In genomic region chr13:56780746-56781469, GRCm38 (mm10) we compare ENCODE assay signal across 12 mouse cellular contexts. TPM values are rescaled to one million over a fixed set of nuclear protein-coding genes. Genes with fewer than 3 reads are reported as not detected.
DNase-seq lines count a peak whose midpoint lies in the region; ATAC-seq and TF ChIP-seq lines count a peak whose summit lies in the region.
"Had no signal": no experiment of that assay in that cellular context is flagged by ENCODE, and none has a peak within 500 bp of the region (broad histone marks: within the 10 kb centered on the region; RNA-seq: fewer than 3 reads in every experiment).

No protein-coding gene starts in this region.

- no peaks in the 10 kb centered on the region for H3K36me3 ChIP-seq in midbrain, embryonic 14.5 days (ENCODE audit: control insufficient read depth, insufficient read depth, low read length)

- H3K9me3 ChIP-seq in midbrain, embryonic 14.5 days (ENCODE audit: control insufficient read depth, low read length): no peaks in the 10 kb centered on the region

- no peaks in the 10 kb centered on the region for H3K27me3 ChIP-seq in midbrain, embryonic 14.5 days (ENCODE audit: control insufficient read depth, insufficient read depth, low read length)
- no peaks in the 10 kb centered on the region; the same call in 1 of the 2 replicates for H3K27me3 ChIP-seq in cerebellum, adult 2 months (ENCODE audit: control insufficient read depth, insufficient read depth, low read length)

- 47% methylated on average over 13 of the region's 13 CpGs for WGBS in midbrain, embryonic 14.5 days
- WGBS in cerebellum, adult 2 months: 53% methylated on average over 13 of the region's 13 CpGs

- peak; percentile 39; the same call in 1 of the 2 replicates for ATAC-seq in frontal cortex, adult (ENCODE audit: low TSS enrichment)
- ATAC-seq in midbrain, embryonic 14.5 days (ENCODE audit: low FRiP score, low TSS enrichment): no peak; the same call in 1 of the 2 replicates
- no peak for ATAC-seq in activated CD4-positive, CD25-positive, alpha-beta regulatory T cell, adult 4 months

- H3K4me3 ChIP-seq in midbrain, embryonic 14.5 days (replicated peaks; ENCODE audit: low read depth, low read length): no peak overlapping the region
- no peak overlapping the region for H3K4me3 ChIP-seq in cerebellum, adult 2 months (replicated peaks; ENCODE audit: insufficient read depth, low read depth, low read length)

- no peak for DNase-seq in frontal cortex, postnatal 10 days (ENCODE audit: low spot score in 2 of 2)
- peak; percentile 57 for DNase-seq in ES-CJ7 (ENCODE audit: low read depth, low spot score)
- DNase-seq in brain, embryonic 14.5 days (ENCODE audit: low read depth): peak; percentile 73
- peak; percentile 71 for DNase-seq in midbrain, embryonic 14.5 days
- no peak for DNase-seq in cerebellum, adult 2 months
- DNase-seq: cerebellum, postnatal 10 days; heart, adult 18-20 months; heart, postnatal 4 days; lung, postnatal 10 days had no signal

- H3K9ac ChIP-seq in midbrain, embryonic 14.5 days (replicated peaks; ENCODE audit: low read length): 0 out of 2 replicates have a peak overlapping the region, but pooled peaks have one; percentile 6

- H3K4me1 ChIP-seq in midbrain, embryonic 14.5 days (ENCODE audit: control insufficient read depth, insufficient read depth, low read length): peaks cover 22% of the 10 kb centered on the region
- no peaks in the 10 kb centered on the region for H3K4me1 ChIP-seq in cerebellum, adult 2 months (ENCODE audit: control insufficient read depth, insufficient read depth, low read length)

- no peak for TF ChIP-seq POLR2A in brain, embryonic 14.5 days (IDR thresholded peaks at IDR 0.05; ENCODE audit: borderline replicate concordance, extremely low read depth, insufficient read depth, insufficient read length, poor library complexity, severe bottlenecking)
- no peak for TF ChIP-seq POLR2A in cerebellum, adult 2 months (IDR thresholded peaks at IDR 0.05; ENCODE audit: borderline replicate concordance, insufficient read depth, low read length)

- H3K4me2 ChIP-seq in midbrain, embryonic 14.5 days (ENCODE audit: low read length): no peak overlapping the region

- H3K27ac ChIP-seq in midbrain, embryonic 14.5 days (replicated peaks; ENCODE audit: low read depth, low read length): peak overlapping the region; percentile 67
- H3K27ac ChIP-seq in cerebellum, adult 2 months (ENCODE audit: insufficient read depth, low read length): no peak overlapping the region; the same call in 1 of the 2 replicates

- no peak for TF ChIP-seq CTCF in brain, embryonic 14.5 days (IDR thresholded peaks at IDR 0.05; ENCODE audit: borderline replicate concordance, extremely low read depth, insufficient read depth, insufficient read length)
- no peak for TF ChIP-seq CTCF in cerebellum, adult 2 months (IDR thresholded peaks at IDR 0.05; ENCODE audit: borderline replicate concordance, insufficient read depth, low read depth, low read length)

RNA-seq across cellular contexts. Expression of gene Gm45623, which starts 27.3 kb away (rescaled TPM):
- 1.4 and 1.8 TPM in 2 replicates for polyA plus RNA-seq in brain, embryonic 14.5 days (2012; rRNA removed)
- polyA plus RNA-seq in midbrain, embryonic 14.5 days (2014; fragmentation: Nextera tagmentation; extraction: Ambion mirVana): 1.1 and 2.1 TPM in 2 replicates
- 1.3 and 1.6 TPM in 2 replicates for polyA plus RNA-seq in cerebellum, adult 2 months (2012; rRNA removed)
- polyA plus RNA-seq in activated CD4-positive, CD25-positive, alpha-beta regulatory T cell, adult 4 months (2017; shearing (Covaris generic)): not detected
- polyA plus RNA-seq: liver, adult 2 months had no signal

Comparison
In these comparisons a context has a peak if more than half of its experiments do, and no peak if none do; other contexts are left out.
1. DNase-seq: peak in ES-CJ7 (single experiment), brain, embryonic 14.5 days (single experiment) and midbrain, embryonic 14.5 days (single experiment); none in frontal cortex, postnatal 10 days (0 of 2) and cerebellum, adult 2 months (0 of 2).